Mouse (Mus musculus): Measurements from ENCODE around the gene Tmem218. TPM values are rescaled to one million over a fixed set of nuclear protein-coding genes. Genes with fewer than 3 reads are reported as not detected.

Gene Tmem218
- polyA plus RNA-seq, 1 experiment from 2014 or later: 14.7 TPM

DNA sequence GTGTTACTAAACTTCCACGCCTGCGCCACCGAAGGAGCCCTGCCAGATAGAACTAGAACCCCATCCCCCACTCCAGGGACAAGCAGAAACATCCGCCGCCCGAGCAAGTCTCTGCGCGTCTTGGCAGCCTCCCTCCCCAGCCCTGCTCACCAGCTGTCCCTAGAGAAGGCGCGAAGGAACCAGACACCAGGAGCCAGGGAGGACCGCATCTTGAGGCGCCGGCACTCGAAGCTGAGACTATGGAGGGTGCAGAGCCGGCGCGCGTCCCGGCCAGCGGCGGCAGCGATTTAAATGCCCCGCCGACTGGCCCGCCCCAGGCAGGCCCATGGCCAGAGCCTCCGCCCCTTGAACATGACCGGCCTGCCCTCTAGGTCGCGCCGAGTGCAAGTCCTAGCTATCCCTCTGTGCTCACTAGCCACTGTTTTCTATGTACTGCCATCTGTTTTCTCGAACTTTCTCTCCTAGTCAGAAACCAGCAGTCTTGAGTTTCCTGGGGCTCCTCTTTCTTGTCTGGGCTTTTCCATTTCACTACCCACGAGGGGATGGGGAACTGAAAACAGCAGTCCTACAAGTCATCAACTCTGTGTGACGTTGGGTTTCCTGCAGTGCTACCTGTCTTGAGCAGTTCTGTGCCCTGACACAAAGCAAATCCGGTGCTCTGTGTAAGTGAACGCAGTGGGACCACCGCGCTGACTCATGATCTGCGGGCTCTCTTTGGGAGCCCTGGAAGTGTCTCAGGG, 47.3 kb downstream of the Tmem218 start, which contains the start of gene Slc37a2:
Gene Slc37a2, minus strand, starts transcription at position 590 of the 740 bp plus-strand sequence.
- WGBS: 1% methylated on average over 38 of the region's 38 CpGs
- H3K27me3 ChIP-seq: no peaks in the 10 kb centered on the region
- H3K36me3 ChIP-seq: no peaks in the 10 kb centered on the region
- peak; percentile 80 for ATAC-seq (ENCODE audit: insufficient number of reproducible peaks, low FRiP score, low TSS enrichment, low read depth)
- H3K4me2 ChIP-seq (replicated peaks): peak within 1 kb of the TSS; percentile 90
- peaks cover 18% of the 10 kb centered on the region for H3K4me1 ChIP-seq
- H3K4me3 ChIP-seq (replicated peaks): peak within 1 kb of the TSS; percentile 49
- no peaks in the 10 kb centered on the region for H3K9me3 ChIP-seq (replicated peaks)
- peak within 1 kb of the TSS; percentile 75 for H3K27ac ChIP-seq (replicated peaks)
- peak within 1 kb of the TSS; percentile 47 for H3K9ac ChIP-seq

DNA sequence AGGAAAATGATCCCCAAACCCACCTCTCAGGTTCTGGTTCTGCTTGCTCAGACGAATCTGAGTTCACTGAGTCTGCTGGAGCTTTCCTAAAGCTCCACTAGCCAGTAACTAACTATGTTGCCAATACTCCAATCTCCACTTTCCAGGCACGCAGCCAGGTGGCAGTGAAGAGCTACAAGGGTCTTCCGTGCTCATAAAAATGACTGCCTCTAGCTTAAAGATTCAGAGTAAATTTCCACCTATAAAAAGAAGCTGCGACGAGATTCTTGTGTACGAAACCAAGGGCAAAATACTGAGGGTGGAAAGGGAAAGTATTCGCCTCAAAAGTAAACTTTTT, 47.8 kb downstream of the Tmem218 start:
- Histone ChIP-seq H3K27me3 (no peaks in the 10 kb centered on the region), H3K9me3 (replicated peaks) (no peaks in the 10 kb centered on the region), H3K4me2 (replicated peaks) (peak overlapping the region; percentile 90), H3K9ac (no peak overlapping the region), H3K36me3 (no peaks in the 10 kb centered on the region), H3K27ac (replicated peaks) (peak overlapping the region; percentile 75; the same call in 1 of the 2 replicates), H3K4me3 (replicated peaks) (peak overlapping the region; percentile 49), H3K4me1 (peaks cover 18% of the 10 kb centered on the region)
- 25% methylated on average over 7 of the region's 7 CpGs for WGBS
- 0 out of 2 replicates have a peak, but pooled peaks have one; percentile 7 for ATAC-seq (ENCODE audit: insufficient number of reproducible peaks, low FRiP score, low TSS enrichment, low read depth)

DNA sequence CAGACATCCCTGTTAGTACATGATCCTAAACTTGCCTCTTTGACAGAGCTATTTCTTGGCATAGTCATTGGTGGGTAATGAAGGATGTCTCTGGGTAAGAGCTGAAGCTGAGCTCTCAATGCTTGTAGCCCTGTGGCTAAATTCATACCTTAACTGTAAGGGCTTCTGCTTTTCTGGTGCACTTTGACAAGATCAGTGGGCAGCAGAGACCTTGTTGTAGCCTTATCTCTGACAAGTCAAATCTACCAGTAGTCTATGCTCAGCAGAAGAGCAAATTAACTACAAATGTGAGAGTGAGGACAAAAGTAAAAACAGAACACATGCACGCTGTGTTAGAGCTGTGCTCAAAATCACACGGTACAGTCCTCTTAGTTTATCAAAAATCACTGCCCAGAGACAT, 58.6 kb downstream of the Tmem218 start:
- no peak for ATAC-seq (ENCODE audit: insufficient number of reproducible peaks, low FRiP score, low TSS enrichment, low read depth)
- 77% methylated on average over 2 of the region's 2 CpGs for WGBS
- Histone ChIP-seq H3K9me3 (replicated peaks) (no peaks in the 10 kb centered on the region), H3K27me3 (no peaks in the 10 kb centered on the region), H3K36me3 (no peaks in the 10 kb centered on the region), H3K27ac (replicated peaks) (no peak overlapping the region), H3K4me2 (replicated peaks) (no peak overlapping the region), H3K4me3 (replicated peaks) (no peak overlapping the region), H3K4me1 (no peaks in the 10 kb centered on the region), H3K9ac (no peak overlapping the region)

Other genes starting within 250 kb of the Tmem218 start
- 14.0 and 14.1 TPM in 2 replicates for gene Pknox2, start 60.8 kb upstream of the Tmem218 start, polyA plus RNA-seq (2015; fragmentation: Nextera tagmentation; extraction: Ambion mirVana)
- 9.8 and 10.4 TPM in 2 replicates for gene Slc37a2, start 47.5 kb downstream of the Tmem218 start, polyA plus RNA-seq (2015; fragmentation: Nextera tagmentation; extraction: Ambion mirVana)
- gene Ccdc15, start 140.2 kb downstream of the Tmem218 start, polyA plus RNA-seq (2015; fragmentation: Nextera tagmentation; extraction: Ambion mirVana): 7.2 and 8.7 TPM in 2 replicates
- 0.17 and 0.64 TPM in 2 replicates for gene Hepacam, start 159.1 kb downstream of the Tmem218 start, polyA plus RNA-seq (2015; fragmentation: Nextera tagmentation; extraction: Ambion mirVana)
- gene Robo4, start 193.7 kb downstream of the Tmem218 start, polyA plus RNA-seq (2015; fragmentation: Nextera tagmentation; extraction: Ambion mirVana): 10.6 and 11.9 TPM in 2 replicates
- gene Robo3, start 225.0 kb downstream of the Tmem218 start, polyA plus RNA-seq (2015; fragmentation: Nextera tagmentation; extraction: Ambion mirVana): 0.09 and 0.19 TPM in 2 replicates